Mouse (Mus musculus): ENCODE data around the gene 4921539E11Rik.

Gene 4921539E11Rik

GRCm38 (mm10) chr4:103247249-103247648 lies 43.4 kb downstream of the 4921539E11Rik start:
- DNase-seq (ENCODE audit: low read depth, low spot score): no peak

GRCm38 (mm10) chr4:103232156-103232555 lies 58.5 kb downstream of the 4921539E11Rik start:
- DNase-seq (ENCODE audit: low read depth, low spot score): no peak

GRCm38 (mm10) chr4:103222854-103223253 lies 67.8 kb downstream of the 4921539E11Rik start:
- DNase-seq (ENCODE audit: low read depth, low spot score): no peak

DNA sequence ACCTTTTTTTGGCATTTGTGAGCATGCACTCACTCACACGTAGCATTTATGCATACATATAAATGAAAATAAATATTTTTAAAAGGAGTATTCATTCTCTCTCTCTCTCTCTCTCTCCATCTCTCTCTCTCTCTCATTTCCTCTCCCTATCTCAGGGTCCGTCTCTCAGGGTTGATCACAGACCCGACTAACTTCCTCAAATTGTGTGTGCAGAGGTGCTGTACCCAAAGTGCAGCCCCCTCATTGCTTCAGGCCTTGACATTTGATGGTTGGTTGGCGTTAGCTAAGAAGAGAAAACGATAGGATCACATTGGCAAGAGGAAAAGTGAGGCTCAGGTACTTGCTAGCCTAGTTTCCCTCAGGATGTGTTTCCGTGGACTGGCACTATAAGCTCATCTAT lies 68.9 kb downstream of the 4921539E11Rik start:
- no peak for DNase-seq (ENCODE audit: low read depth, low spot score)

GRCm38 (mm10) chr4:103219011-103219410 lies 71.7 kb downstream of the 4921539E11Rik start:
- peak; percentile 33 for DNase-seq (ENCODE audit: low read depth, low spot score)

DNA sequence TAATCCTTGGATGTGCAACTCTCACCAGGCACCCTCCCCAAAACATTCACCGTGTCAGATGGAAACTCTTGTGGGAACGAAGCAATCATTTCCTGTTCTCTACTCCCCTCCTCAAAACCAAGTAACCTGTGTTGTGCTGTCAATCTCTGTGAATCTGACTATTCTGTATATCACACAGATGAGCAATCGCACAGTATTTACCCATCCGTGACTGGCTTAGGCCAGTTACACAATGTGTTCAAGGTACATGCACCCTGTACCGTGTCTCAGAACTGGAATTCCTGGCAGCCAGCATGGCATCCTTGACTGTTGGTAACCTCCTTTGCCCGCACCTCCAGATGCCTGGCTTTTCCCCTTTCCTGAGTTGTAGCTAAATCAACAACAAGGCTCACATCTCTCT lies 74.6 kb downstream of the 4921539E11Rik start:
- no peak for DNase-seq (ENCODE audit: low read depth, low spot score)

GRCm38 (mm10) chr4:103214925-103215820 lies 75.5 kb downstream of the 4921539E11Rik start, which contains the start of gene Slc35d1:
Gene Slc35d1 (minus strand): TSS chr4:103215164.
- peak; percentile 92 for DNase-seq (ENCODE audit: low read depth, low spot score)

DNA sequence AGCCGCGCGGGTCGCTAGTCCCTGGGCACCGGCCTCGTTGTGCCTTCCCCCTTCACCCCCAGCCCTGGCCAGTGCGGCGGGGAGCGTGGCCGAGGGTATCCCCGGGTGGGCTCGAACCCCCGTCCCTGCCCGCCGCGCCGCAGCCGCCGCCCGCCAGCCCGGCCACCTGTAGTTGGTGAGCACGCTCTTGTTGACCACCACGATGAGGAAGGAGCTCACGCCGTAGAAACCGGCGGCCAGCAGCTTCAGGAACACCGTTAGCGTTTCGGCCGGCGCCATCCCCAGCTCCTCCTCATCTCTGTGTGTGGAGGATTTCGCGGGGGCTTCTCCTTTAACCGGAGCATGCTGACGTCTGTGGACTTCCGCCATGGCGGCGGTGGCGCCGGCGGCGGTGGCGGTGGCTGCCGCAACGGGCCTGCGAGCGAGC lies 76.2 kb downstream of the 4921539E11Rik start:
- peak; percentile 55 for DNase-seq (ENCODE audit: low read depth, low spot score)

GRCm38 (mm10) chr4:103213859-103214497 lies 76.7 kb downstream of the 4921539E11Rik start:
- DNase-seq (ENCODE audit: low read depth, low spot score): no peak

GRCm38 (mm10) chr4:103208553-103208952 lies 82.1 kb downstream of the 4921539E11Rik start:
- no peak for DNase-seq (ENCODE audit: low read depth, low spot score)

GRCm38 (mm10) chr4:103203646-103204045 lies 87.0 kb downstream of the 4921539E11Rik start:
- no peak for DNase-seq (ENCODE audit: low read depth, low spot score)

DNA sequence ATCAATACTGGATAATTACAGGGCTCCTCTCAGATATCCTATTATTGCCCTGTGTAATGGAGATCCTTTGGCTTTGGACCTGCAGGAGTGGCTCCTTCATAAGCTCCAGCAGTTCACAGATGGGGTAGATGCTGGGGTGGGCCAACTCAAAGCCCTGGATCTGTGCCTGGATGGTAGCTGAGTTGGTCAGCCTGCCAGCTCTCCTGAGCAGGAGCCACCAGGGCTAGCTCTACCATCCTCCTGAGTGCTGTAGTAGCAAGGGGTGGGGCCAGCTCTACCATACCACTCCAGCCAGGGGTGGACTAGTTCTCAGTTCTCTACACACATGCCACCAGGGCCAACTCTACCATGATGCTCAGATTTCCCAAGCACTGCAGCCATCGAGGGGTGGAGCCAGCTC lies 90.6 kb downstream of the 4921539E11Rik start:
- DNase-seq (ENCODE audit: low read depth, low spot score): no peak

DNA sequence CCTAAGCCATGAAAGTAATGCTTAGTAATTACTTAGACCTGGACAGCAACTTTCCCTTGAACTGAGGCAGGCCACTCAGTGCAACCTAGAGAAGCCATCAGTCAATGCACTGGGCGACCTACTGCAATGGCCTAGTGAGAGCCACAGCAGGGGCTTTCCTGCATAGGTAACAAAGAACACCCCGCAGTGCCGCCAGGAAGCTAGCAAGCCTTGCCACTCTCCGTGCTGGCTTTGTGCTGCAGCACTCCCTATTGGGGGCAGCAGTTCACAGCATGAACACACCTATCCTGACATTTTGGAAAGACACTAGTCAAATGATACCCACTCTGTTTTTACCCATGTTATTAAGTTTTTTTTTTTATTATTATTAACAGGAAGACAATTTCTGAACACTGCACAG lies 91.6 kb downstream of the 4921539E11Rik start:
- DNase-seq (ENCODE audit: low read depth, low spot score): no peak

DNA sequence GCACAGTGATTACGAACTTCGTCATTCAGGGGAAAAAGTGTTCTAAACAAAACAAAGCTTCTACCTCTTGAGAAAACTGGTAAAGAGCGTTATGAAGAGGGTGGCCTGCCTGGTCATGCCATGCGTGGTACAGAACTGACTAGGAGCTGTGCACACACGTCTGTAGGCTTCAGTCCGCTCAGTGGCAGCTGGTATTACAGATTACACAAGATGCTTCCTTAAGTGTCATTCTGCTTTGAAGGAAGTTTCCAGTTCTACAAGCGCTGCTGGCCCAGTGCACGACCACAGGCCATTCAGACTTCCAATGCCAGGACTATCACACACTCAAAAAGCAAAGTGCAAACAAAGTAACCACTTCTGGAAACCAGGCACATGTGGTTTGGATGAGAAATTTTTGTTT lies 93.3 kb downstream of the 4921539E11Rik start:
- DNase-seq (ENCODE audit: low read depth, low spot score): no peak

GRCm38 (mm10) chr4:103192421-103192820 lies 98.2 kb downstream of the 4921539E11Rik start:
- DNase-seq (ENCODE audit: low read depth, low spot score): no peak

DNA sequence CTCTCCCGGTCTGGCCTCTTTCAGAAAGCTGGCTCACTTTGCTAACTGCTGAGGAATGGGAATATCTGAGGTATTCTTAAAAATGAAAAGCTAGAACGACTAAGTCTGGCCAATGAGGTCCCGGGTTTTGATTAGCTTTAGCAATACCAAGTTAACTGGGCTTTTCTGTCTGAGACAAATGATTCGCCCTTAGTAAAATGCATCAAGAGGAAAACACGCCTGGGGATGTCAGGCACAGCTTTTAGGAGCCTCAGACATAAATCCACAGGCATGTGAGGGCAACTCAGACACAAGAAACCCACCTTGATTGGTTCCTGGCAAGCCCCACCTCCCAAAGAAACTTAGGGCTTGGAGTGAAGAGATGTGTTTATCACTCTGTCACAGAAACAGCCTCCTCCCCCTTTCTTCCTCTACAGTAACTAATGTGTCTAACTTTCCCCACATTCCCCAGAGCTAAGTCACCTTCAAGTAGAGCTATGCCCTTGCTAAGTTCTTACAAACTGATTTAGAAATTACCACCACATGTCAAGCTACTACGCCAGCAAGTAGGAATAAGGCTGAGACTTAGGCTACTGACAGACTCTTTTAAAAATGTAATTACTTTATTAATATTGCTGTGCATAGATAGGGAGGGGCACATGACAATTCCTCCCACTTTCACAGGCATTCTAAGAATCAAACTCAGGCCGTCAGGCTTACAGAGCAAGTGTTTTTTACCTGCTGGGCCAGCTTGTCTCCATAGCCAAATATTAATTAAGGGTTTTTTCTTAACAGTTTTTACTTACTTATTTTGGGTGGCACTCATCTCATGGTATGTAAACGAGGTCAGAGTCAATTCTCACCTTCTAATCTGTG lies 101.7 kb downstream of the 4921539E11Rik start:
- DNase-seq (ENCODE audit: low read depth, low spot score): no peak

Measured in mesoderm, embryonic 11.5 days (tissue).